Mouse (Mus musculus) embryo, embryonic 9.5 days (tissue): ENCODE results near the gene Pgp.
A peak's percentile ranks its signal among the peaks of the same experiment; 100 is the strongest.

ENCODE experiments used
- DNase-seq: peaks from one replicate; pipeline ENCODE4 v3.0.0-alpha.2; 2017; ENCODE audit errors: extremely low spot score

Pgp gene

GRCm38 (mm10) chr17:24461580-24461979 lies 8.6 kb upstream of the Pgp start:
- DNase-seq = no peak

- DNase-seq = no peak
These were observed 7.3 kb upstream of the Pgp start for GRCm38 (mm10) chr17:24462932-24463331.

- no peak for DNase-seq
These were observed 6.6 kb upstream of the Pgp start for GRCm38 (mm10) chr17:24463374-24464133.

- DNase-seq = no peak
These were observed 1.5 kb upstream of the Pgp start for GRCm38 (mm10) chr17:24468636-24469246.

GRCm38 (mm10) chr17:24469336-24469909 lies 769 bp upstream of the Pgp start:
- DNase-seq = no peak

GRCm38 (mm10) chr17:24470701-24471527 lies 722 bp downstream of the Pgp start:
- no peak for DNase-seq

- no peak for DNase-seq
These were observed 2.3 kb downstream of the Pgp start for GRCm38 (mm10) chr17:24472512-24472911.

GRCm38 (mm10) chr17:24473612-24474275 lies 3.6 kb downstream of the Pgp start, which contains the start of gene Bricd5:
Bricd5 (plus strand) TSS chr17:24473884.
- DNase-seq = no peak

GRCm38 (mm10) chr17:24474557-24474956 lies 4.4 kb downstream of the Pgp start:
- no peak for DNase-seq

- DNase-seq = no peak
These were observed 5.4 kb downstream of the Pgp start for GRCm38 (mm10) chr17:24475586-24475985.

- DNase-seq = no peak
These were observed 6.0 kb downstream of the Pgp start for GRCm38 (mm10) chr17:24476022-24476776.

- no peak for DNase-seq
These were observed 7.1 kb downstream of the Pgp start for GRCm38 (mm10) chr17:24477053-24477984.

- DNase-seq = no peak
These were observed 7.9 kb downstream of the Pgp start for GRCm38 (mm10) chr17:24477985-24478600.

GRCm38 (mm10) chr17:24478663-24479380 lies 8.6 kb downstream of the Pgp start, which contains the start of gene Mlst8:
Mlst8 (minus strand) TSS chr17:24479078.
- peak; percentile 98 for DNase-seq

GRCm38 (mm10) chr17:24479431-24479830 lies 9.2 kb downstream of the Pgp start:
- DNase-seq = no peak

GRCm38 (mm10) chr17:24480201-24480826 lies 10.1 kb downstream of the Pgp start:
- no peak for DNase-seq

- DNase-seq = no peak
These were observed 11.0 kb downstream of the Pgp start for GRCm38 (mm10) chr17:24481027-24481815.
